Mouse (Mus musculus) heart, embryonic 11.5 days (tissue): ENCODE measurements around the gene Trap1. TPM values are rescaled to one million over a fixed set of nuclear protein-coding genes. Genes with fewer than 3 reads are reported as not detected.

Experiments
- ATAC-seq: fragments of 200-750 bp; cut with Nextera tagmentation; replicated peaks from 2 replicates; pipeline ENCODE4 v1.8.0; 2017; ENCODE audit warnings: moderate library complexity; ENCODE audit not compliant: insufficient number of reproducible peaks, low FRiP score, low TSS enrichment
- H3K27ac ChIP-seq: fragments of 300-500 bp; sonication (generic); 2 replicates; pipeline ENCODE4 v1.5.1; 2014; ENCODE audit warnings: mild to moderate bottlenecking, low read depth, low read length
- H3K27me3 ChIP-seq: fragments of 300-500 bp; sonication (generic); 2 replicates; pipeline ENCODE4 v1.6.1; 2014; ENCODE audit warnings: mild to moderate bottlenecking, low read length, mixed read lengths; ENCODE audit not compliant: control insufficient read depth, insufficient read depth
- H3K36me3 ChIP-seq: fragments of 300-500 bp; sonication (generic); 2 replicates; pipeline ENCODE4 v1.6.1; 2014; ENCODE audit warnings: mild to moderate bottlenecking, low read length, moderate library complexity, mixed read lengths; ENCODE audit not compliant: control insufficient read depth, insufficient read depth
- H3K4me1 ChIP-seq: fragments of 300-500 bp; sonication (generic); 2 replicates; pipeline ENCODE4 v1.6.1; 2014; ENCODE audit warnings: low read length; ENCODE audit not compliant: control insufficient read depth, insufficient read depth
- H3K4me2 ChIP-seq: fragments of 300-500 bp; sonication (generic); 2 replicates; pipeline ENCODE4 v1.6.1; 2014; ENCODE audit warnings: mild to moderate bottlenecking, moderate library complexity
- H3K4me3 ChIP-seq: fragments of 300-500 bp; sonication (generic); 2 replicates; pipeline ENCODE4 v1.5.1; 2014; ENCODE audit warnings: low read depth, low read length
- H3K9ac ChIP-seq: fragments of 300-500 bp; sonication (generic); 2 replicates; pipeline ENCODE4 v1.6.1; 2014; ENCODE audit warnings: mild to moderate bottlenecking, low read depth, low read length, moderate library complexity
- H3K9me3 ChIP-seq: fragments of 300-500 bp; sonication (generic); replicated peaks from 2 replicates; pipeline ENCODE4 v1.6.1; 2016; ENCODE audit warnings: low read length; ENCODE audit not compliant: control insufficient read depth
- WGBS: fragments of 180-500 bp; shearing (Covaris S2); extraction: QIAGEN DNeasy Blood & Tissue Kit; methylation state at CpG from one replicate; pipeline ENCODE4 v1.1.7; 2014; ENCODE audit not compliant: insufficient replicate concordance; 5-methylcytosine and 5-hydroxymethylcytosine counted together
- polyA plus RNA-seq: library from polyadenylated mRNA; unstranded; fragments of >200 nt; fragmentation: Nextera tagmentation; extraction: Ambion mirVana; gene quantifications from 2 replicates; pipeline ENCODE4 v1.2.1, GENCODE M21; 2014

The Trap1 gene
- polyA plus RNA-seq = 108 TPM in 2 replicates

DNA sequence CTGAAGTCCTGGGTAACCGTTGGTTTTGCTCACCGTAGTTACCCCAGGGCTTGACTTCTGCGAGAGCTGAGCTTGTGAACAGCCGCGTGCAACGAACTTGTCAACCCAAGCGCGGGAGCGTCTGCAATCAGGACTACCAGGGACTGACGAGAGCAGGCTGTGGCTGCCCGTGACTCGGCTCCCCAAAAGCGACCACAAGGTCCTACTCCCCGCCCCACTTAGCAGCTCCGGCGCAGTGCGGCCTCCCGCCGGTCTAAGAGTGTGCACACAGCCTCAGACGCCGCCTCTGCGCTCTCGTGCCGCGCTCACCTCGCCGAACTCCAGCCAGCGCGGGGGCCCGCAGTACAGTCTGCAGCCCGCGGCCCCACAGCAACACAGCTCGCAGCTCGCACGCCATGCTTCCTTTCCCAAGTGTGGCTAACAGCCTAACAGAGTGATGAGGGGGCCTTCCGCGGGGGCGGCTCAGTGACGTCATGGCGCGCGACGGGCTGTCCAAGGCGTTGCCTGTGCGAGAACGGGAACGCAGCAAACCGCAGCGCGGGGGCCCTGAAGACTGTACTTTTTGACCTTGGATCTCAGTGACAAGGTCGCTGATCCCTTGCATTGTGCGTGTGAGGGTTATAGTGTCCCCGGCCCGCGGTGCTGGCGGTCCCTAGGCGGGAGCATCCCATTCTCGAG, at the start of gene Trap1:
TSS of gene Trap1 (minus strand) at position 444 of the 678 bp plus-strand sequence.
- Histone ChIP-seq H3K36me3 (no peaks in the 10 kb centered on the region), H3K27ac (peak within 1 kb of the TSS; percentile 86), H3K9me3 (no peaks in the 10 kb centered on the region), H3K4me3 (peak within 1 kb of the TSS; percentile 86), H3K9ac (peak within 1 kb of the TSS; percentile 90), H3K27me3 (no peaks in the 10 kb centered on the region), H3K4me1 (peaks cover 15% of the 10 kb centered on the region), H3K4me2 (peak within 1 kb of the TSS; percentile 69)
- ATAC-seq = peak; percentile 90
- WGBS = under 1% methylated on average over 58 of the region's 58 CpGs

- no peak overlapping the region for H3K4me2 ChIP-seq
- WGBS = 46% methylated on average over 4 of the region's 4 CpGs
- H3K4me3 ChIP-seq = no peak overlapping the region
- H3K27ac ChIP-seq = no peak overlapping the region
- no peaks in the 10 kb centered on the region for H3K27me3 ChIP-seq
- H3K4me1 ChIP-seq = peaks cover 7% of the 10 kb centered on the region; the same call in 1 of the 2 replicates
- no peak for ATAC-seq
- H3K9ac ChIP-seq = no peak overlapping the region
- peaks cover 26% of the 10 kb centered on the region for H3K36me3 ChIP-seq
- no peaks in the 10 kb centered on the region for H3K9me3 ChIP-seq
Measured at GRCm38 (mm10) chr16:4117072-4117471, 39.4 kb upstream of the Trap1 start.

DNA sequence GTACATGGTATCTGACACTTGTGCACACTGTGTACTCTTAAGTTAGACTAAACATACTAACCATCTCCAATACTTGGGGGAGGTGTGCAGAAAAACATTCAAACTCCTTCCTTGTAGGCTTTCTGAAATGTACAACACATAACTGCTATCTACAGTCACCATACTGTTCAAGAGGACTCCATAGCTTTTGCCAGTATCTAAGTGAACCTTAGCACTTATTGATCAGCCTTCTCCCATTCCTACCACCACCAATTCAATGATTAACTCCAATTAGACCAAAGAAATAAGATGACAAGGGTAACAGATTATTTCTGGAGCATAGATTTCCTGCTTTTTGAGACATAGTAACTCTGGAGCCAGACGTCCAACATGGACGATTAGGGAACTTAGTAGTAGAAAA, 22.7 kb upstream of the Trap1 start:
- Histone ChIP-seq H3K4me2 (no peak overlapping the region), H3K27me3 (no peaks in the 10 kb centered on the region), H3K27ac (no peak overlapping the region), H3K9ac (no peak overlapping the region), H3K4me1 (no peaks in the 10 kb centered on the region), H3K36me3 (peaks cover 12% of the 10 kb centered on the region), H3K4me3 (no peak overlapping the region), H3K9me3 (no peaks in the 10 kb centered on the region)
- no peak for ATAC-seq
- 78% methylated on average over 2 of the region's 2 CpGs for WGBS

DNA sequence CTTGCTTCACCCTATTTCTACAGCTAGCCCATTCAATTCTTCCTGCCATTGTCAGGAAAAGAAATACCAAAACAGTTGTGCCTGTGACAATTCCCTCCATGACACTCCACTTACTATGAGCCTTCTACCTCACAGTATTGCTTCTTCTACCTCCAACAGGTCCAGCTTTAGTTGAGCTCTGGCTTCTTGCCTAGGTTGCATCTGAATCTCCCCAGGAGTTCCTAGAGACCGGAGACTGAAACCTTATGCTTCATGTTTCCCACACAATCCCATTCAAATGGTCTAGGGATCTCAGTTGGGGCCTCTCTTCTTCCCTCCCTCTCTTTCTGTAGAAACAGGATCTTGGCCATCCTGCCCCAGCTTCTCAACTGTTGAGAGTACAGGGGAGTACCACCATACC, 19.9 kb upstream of the Trap1 start:
- 100% methylated on average over 1 of the region's 1 CpGs for WGBS
- Histone ChIP-seq H3K27ac (no peak overlapping the region), H3K9me3 (no peaks in the 10 kb centered on the region), H3K4me1 (no peaks in the 10 kb centered on the region), H3K4me2 (no peak overlapping the region), H3K4me3 (no peak overlapping the region), H3K9ac (no peak overlapping the region), H3K36me3 (peaks cover 28% of the 10 kb centered on the region), H3K27me3 (no peaks in the 10 kb centered on the region)
- no peak for ATAC-seq

DNA sequence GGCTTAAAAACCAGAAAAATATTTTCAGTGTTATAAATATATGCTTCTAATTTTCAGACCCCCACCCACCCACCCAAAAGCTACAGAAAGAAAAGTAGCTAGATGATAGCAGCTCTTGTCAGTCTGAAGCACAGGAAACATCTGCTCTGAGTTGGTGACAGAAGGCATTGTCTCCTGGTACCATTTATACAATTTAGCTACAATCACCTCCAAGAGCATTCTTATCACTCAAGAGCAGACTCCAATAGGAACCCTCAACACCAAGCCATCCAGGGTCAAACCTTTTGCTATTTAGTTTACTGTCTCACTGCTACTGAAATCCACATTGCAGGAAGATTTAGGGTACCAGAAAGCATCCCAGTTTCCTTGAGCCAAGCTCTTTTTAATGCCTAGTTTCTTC, 19.3 kb upstream of the Trap1 start:
- no peak for ATAC-seq
- Histone ChIP-seq H3K4me1 (no peaks in the 10 kb centered on the region), H3K9me3 (no peaks in the 10 kb centered on the region), H3K27me3 (no peaks in the 10 kb centered on the region), H3K4me2 (no peak overlapping the region), H3K27ac (no peak overlapping the region), H3K36me3 (peaks cover 31% of the 10 kb centered on the region), H3K4me3 (no peak overlapping the region), H3K9ac (no peak overlapping the region)

GRCm38 (mm10) chr16:4096141-4096540, 18.5 kb upstream of the Trap1 start:
- no peak overlapping the region for H3K27ac ChIP-seq
- H3K4me1 ChIP-seq = no peaks in the 10 kb centered on the region
- WGBS = 88% methylated on average over 3 of the region's 3 CpGs
- H3K36me3 ChIP-seq = peaks cover 39% of the 10 kb centered on the region
- no peak for ATAC-seq
- H3K4me3 ChIP-seq = no peak overlapping the region
- H3K9ac ChIP-seq = no peak overlapping the region
- no peaks in the 10 kb centered on the region for H3K27me3 ChIP-seq
- no peak overlapping the region for H3K4me2 ChIP-seq
- no peaks in the 10 kb centered on the region for H3K9me3 ChIP-seq

DNA sequence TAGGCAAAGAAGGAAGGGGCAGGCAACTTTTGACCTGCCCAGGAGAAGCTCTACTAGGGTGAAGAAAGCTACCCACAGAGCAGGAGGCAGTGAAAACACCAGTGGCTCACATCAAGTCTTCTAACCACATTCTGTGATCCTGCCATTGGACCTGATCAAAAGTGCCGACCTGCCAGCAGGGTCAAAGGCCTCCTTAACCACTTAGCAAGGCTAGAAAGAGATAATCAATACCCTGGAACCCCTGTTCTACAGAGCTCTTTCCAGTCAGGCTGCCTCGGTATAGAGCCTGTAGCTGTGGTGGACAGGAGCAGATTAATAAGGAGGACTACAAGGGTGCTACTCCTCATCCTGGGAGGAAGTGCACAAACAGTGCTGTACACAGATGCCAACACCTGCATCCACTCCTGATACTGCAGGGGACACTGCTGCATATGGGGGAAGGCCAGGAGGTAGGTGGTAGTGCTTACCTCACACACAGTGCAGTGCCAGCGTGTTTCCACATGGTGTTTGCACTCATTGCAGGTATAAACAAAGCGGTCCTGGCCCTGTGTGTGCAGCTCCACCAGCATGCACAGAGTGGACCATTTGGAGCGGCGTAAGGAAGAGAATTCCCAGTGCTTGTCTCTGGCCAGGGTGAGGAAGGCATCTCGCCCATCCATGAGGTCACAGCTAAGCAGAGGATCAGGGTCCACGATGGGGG, 9.7 kb upstream of the Trap1 start:
- Histone ChIP-seq H3K27me3 (no peaks in the 10 kb centered on the region), H3K27ac (no peak overlapping the region), H3K36me3 (peaks cover 69% of the 10 kb centered on the region), H3K9me3 (no peaks in the 10 kb centered on the region), H3K4me3 (no peak overlapping the region), H3K4me1 (no peaks in the 10 kb centered on the region), H3K9ac (no peak overlapping the region), H3K4me2 (no peak overlapping the region)
- 90% methylated on average over 8 of the region's 8 CpGs for WGBS
- ATAC-seq = no peak

DNA sequence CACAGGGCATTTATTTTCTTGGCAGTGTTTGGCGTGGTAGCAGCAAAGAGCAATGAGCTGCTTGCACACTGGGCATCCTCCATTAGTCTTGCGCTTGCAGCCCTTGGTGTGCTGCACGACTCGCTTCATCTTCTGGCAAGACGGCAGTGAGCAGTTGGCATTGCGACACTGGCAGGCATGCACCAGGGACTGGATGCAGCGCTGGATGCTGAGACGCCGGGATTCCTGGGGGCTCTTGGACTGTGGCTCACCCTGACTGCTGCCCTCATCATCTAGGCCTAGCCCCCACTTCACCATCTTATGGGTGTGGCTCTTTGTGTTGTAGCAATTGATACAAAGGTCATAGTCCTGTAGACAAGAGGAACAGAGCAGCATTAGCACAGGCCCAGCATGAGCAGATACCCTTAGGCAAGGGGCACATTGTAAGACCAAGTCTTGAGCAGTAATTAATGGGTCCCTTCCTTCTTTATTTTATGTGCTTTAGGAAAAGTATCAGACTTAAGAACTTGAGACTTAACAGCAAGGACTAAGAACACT, 8.3 kb upstream of the Trap1 start:
- Histone ChIP-seq H3K27me3 (no peaks in the 10 kb centered on the region), H3K4me1 (no peaks in the 10 kb centered on the region), H3K9ac (no peak overlapping the region), H3K9me3 (no peaks in the 10 kb centered on the region), H3K4me3 (no peak overlapping the region), H3K27ac (no peak overlapping the region), H3K4me2 (no peak overlapping the region), H3K36me3 (peaks cover 57% of the 10 kb centered on the region)
- WGBS = 97% methylated on average over 9 of the region's 9 CpGs
- no peak for ATAC-seq
